Mouse (Mus musculus): ENCODE measurements around the gene Heatr6. TPM values are rescaled to one million over a fixed set of nuclear protein-coding genes. Genes with fewer than 3 reads are reported as not detected.

Heatr6 gene
- total and polyA plus RNA-seq, 3 experiments, result 17.4 to 24.4 (median 17.6) TPM

GRCm38 (mm10) chr11:83739241-83739640 lies 14.3 kb upstream of the Heatr6 start (continued):
- TF ChIP-seq RCOR1 (conservative IDR thresholded peaks at IDR 0.05; ENCODE audit: low read depth, low read length) (no peak), ELF1 (IDR thresholded peaks at IDR 0.05; ENCODE audit: low read depth, low read length) (peak; percentile 48; the same call in 1 of the 2 replicates), CHD2 (IDR thresholded peaks at IDR 0.05; ENCODE audit: low read length) (no peak), USF2 (conservative IDR thresholded peaks at IDR 0.05; ENCODE audit: low read depth, low read length) (no peak), ZNF384 (IDR thresholded peaks at IDR 0.05; ENCODE audit: low read depth, low read length) (no peak), ZKSCAN1 (IDR thresholded peaks at IDR 0.05; ENCODE audit: borderline replicate concordance, low read depth, low read length) (no peak), NELFE (IDR thresholded peaks at IDR 0.05; ENCODE audit: low read depth, low read length) (peak; percentile 47; the same call in 1 of the 2 replicates), POLR2AphosphoS2 (IDR thresholded peaks at IDR 0.05; ENCODE audit: low read depth, low read length) (no peak)

- no peaks in the 10 kb centered on the region for H3K36me3 ChIP-seq (replicated peaks in 1 of 2; ENCODE audit: control insufficient read depth in 1 of 2, insufficient read depth in 1 of 2, low read length in 1 of 2)
- dilution Hi-C loops (cut with MboI; ENCODE audit: extremely low pct_ligation_motif_present, extremely low pct_unique_long_range_greater_than_20kb, low sequenced_read_pairs) (no loop called here), in situ Hi-C loops (cut with MboI; ENCODE audit: low pct_ligation_motif_present, low pct_unique_long_range_greater_than_20kb, low sequenced_read_pairs) (loop anchor here (10.0 kb wide), 1 partner anchor 176 kb away; no protein-coding TSS in a partner anchor)
- H3K4me1 ChIP-seq (ENCODE audit: control insufficient read depth in 1 of 2, insufficient read depth in 2 of 2), result peaks cover 42 to 75% of the 10 kb centered on the region in 2 experiments
- TF ChIP-seq HCFC1 (IDR thresholded peaks at IDR 0.05; ENCODE audit: low read depth, low read length) (no peak), CHD1 (IDR thresholded peaks at IDR 0.05; ENCODE audit: low read depth, low read length) (no peak), BHLHE40 (IDR thresholded peaks at IDR 0.05; ENCODE audit: low read depth, low read length) (no peak), TCF12 (IDR thresholded peaks at IDR 0.05; ENCODE audit: low read depth, low read length) (no peak), UBTF (IDR thresholded peaks at IDR 0.05; ENCODE audit: low read depth, low read length) (no peak), ETS1 (conservative IDR thresholded peaks at IDR 0.05; ENCODE audit: low read depth, low read length) (no peak), RAD21 (IDR thresholded peaks at IDR 0.05; ENCODE audit: low read depth, low read length) (no peak), RCOR1 (conservative IDR thresholded peaks at IDR 0.05; ENCODE audit: low read depth, low read length) (no peak), ZNF384 (IDR thresholded peaks at IDR 0.05; ENCODE audit: low read depth, low read length) (no peak), USF1 (IDR thresholded peaks at IDR 0.05; ENCODE audit: low read depth, low read length) (no peak), NRF1 (IDR thresholded peaks at IDR 0.05; ENCODE audit: low read depth, low read length) (no peak), TBP (conservative IDR thresholded peaks at IDR 0.05; ENCODE audit: low read depth, low read length) (no peak), E2F4 (IDR thresholded peaks at IDR 0.05; ENCODE audit: insufficient replicate concordance, low read depth, low read length) (no peak), MYC (IDR thresholded peaks at IDR 0.05; ENCODE audit: low read depth, low read length) (no peak), MEF2A (IDR thresholded peaks at IDR 0.05; ENCODE audit: borderline replicate concordance, low read depth, low read length) (no peak)
- H3K27ac ChIP-seq (ENCODE audit: insufficient read depth, low read depth), result no peak overlapping the region
- H3K4me3 ChIP-seq (replicated peaks in 1 of 3; ENCODE audit: low read depth in 2 of 3, low read length in 2 of 3, poor library complexity in 1 of 3), result no peak overlapping the region
- peaks cover 19% of the 10 kb centered on the region for H3K27me3 ChIP-seq (replicated peaks)
- no peak for DNase-seq (ENCODE audit: extremely low read depth)
- H3K79me2 ChIP-seq (replicated peaks; ENCODE audit: control insufficient read depth, extremely low read depth, insufficient read depth, poor library complexity, severe bottlenecking), result no peaks in the 10 kb centered on the region
- H3K9me3 ChIP-seq (replicated peaks; ENCODE audit: low read length), result no peaks in the 10 kb centered on the region
- H3K4me2 ChIP-seq (ENCODE audit: insufficient read depth, low read depth, poor library complexity, severe bottlenecking), result no peak overlapping the region
- no peak overlapping the region for H3K9ac ChIP-seq (ENCODE audit: insufficient read depth, low read depth)
Measured at GRCm38 (mm10) chr11:83740443-83740991, 13.0 kb upstream of the Heatr6 start.
